Mouse (Mus musculus) layer of hippocampus, adult 6 months (tissue): ENCODE results near the gene Stpg4. TPM values are rescaled to one million over a fixed set of nuclear protein-coding genes. Genes with fewer than 3 reads are reported as not detected.

Source experiments
- long read RNA-seq, 2 experiments: library from polyadenylated mRNA; unstranded; transcript quantifications; one replicate each; pipeline ENCODE4 v2.0.0; 2019 to 2020
- polyA plus RNA-seq: library from polyadenylated mRNA; unstranded; fragments of <200 nt; fragmentation: Nextera tagmentation; gene quantifications from 2 replicates; pipeline ENCODE4 v1.2.3, GENCODE M21; 2021

Gene Stpg4
- polyA plus RNA-seq = 0.24 TPM in 1 of 2 replicates, not detected in the other
- long read RNA-seq, experiment 1 = 0 reads
- long read RNA-seq, experiment 2 = 0 reads

GRCm38 (mm10) chr17:87427511-87427910 lies at the start of gene Stpg4:
Gene Stpg4, minus strand, starts transcription at chr17:87427741.

GRCm38 (mm10) chr17:87446767-87447611 lies 19.4 kb upstream of the Stpg4 start, which contains the start of gene Calm2:
Gene Calm2, minus strand, starts transcription at chr17:87446935.

Other genes starting within 250 kb of the Stpg4 start
- 104 and 120 TPM in 2 replicates for gene Mcfd2, start 161.8 kb downstream of the Stpg4 start, polyA plus RNA-seq
- 2.9 and 4.8 TPM in 2 replicates for gene Ttc7, start 144.9 kb downstream of the Stpg4 start, polyA plus RNA-seq
- 3,949 and 3,970 TPM in 2 replicates for gene Calm2, start 19.2 kb upstream of the Stpg4 start, polyA plus RNA-seq
- 0.78 and 0.85 TPM in 2 replicates for gene Epcam, start 208.2 kb upstream of the Stpg4 start, polyA plus RNA-seq
- gene Msh2, start 244.6 kb upstream of the Stpg4 start, polyA plus RNA-seq = 13.9 and 14.7 TPM in 2 replicates